Mouse (Mus musculus) lung, adult 2 months (tissue): ENCODE measurements around the gene Srgap2.

Source experiments
- CTCF ChIP-seq: fragments of 200-500 bp; IDR thresholded peaks from 2 replicates; pipeline ENCODE4 v1.5.1; 2011; ENCODE audit warnings: mild to moderate bottlenecking, low read length, control low read depth; ENCODE audit not compliant: insufficient read depth
- POLR2A ChIP-seq: fragments of 200-500 bp; IDR thresholded peaks from 2 replicates; pipeline ENCODE4 v1.6.1; 2011; ENCODE audit warnings: low read depth, mild to moderate bottlenecking, control low read depth, low read length, borderline replicate concordance; ENCODE audit errors: extremely low read depth

DNA sequence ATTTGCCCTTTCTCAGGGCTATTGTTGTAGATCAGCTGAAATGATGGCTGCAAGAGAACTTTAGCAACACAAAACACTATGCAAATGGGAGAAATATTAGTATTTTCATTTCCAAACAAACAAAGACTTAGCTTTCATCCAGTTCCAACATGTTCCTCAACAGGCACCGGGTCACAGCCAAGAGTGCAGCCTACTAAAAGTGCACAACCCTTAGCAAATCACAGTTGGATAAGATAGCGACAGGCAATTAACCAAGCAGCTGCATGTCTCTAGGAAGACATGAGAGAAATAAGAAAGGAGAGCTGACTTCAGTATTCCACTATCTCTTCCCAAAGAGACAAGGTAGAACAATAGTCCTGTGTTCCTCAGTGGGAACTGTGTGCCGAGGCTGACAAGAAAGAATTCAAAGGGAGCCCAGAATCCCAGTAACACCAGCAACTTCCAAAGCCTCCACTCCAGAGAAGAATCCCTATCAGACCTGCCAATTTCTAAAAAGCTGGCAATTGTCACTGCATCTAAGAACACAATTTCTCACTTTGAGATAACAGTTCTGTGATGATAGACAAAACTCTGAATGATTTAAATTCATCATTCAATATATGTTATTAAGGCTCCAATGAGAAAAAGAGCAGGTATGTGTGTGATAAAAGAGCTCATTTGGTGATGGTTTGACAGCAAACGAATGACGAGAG, 109.9 kb downstream of the Srgap2 start:
- TF ChIP-seq POLR2A (no peak), CTCF (no peak)
